Mouse (Mus musculus): ENCODE results near the gene Ube2l3. TPM values are rescaled to one million over a fixed set of nuclear protein-coding genes. Genes with fewer than 3 reads are reported as not detected.

Ube2l3 gene
- total and polyA plus RNA-seq, 3 experiments = 137 to 2,006 (median 297) TPM

GRCm38 (mm10) chr16:17251539-17251938, 49.1 kb upstream of the Ube2l3 start (continued):
- TF ChIP-seq KAT2A (conservative IDR thresholded peaks at IDR 0.05; ENCODE audit: low read depth, low read length) = no peak
- TF ChIP-seq ELF1 (IDR thresholded peaks at IDR 0.05; ENCODE audit: low read depth, low read length) = no peak
- no peak for TF ChIP-seq ZC3H11A (IDR thresholded peaks at IDR 0.05; ENCODE audit: low read depth, low read length)
- no peak for TF ChIP-seq RCOR1 (IDR thresholded peaks at IDR 0.05; ENCODE audit: low read depth, low read length)
- TF ChIP-seq ETS1 (IDR thresholded peaks at IDR 0.05; ENCODE audit: low read depth, low read length) = 0 out of 2 replicates have a peak, but pooled peaks have one; percentile 46

- H3K9ac ChIP-seq (ENCODE audit: control insufficient read depth, low read depth, low read length, poor library complexity, severe bottlenecking) = peak overlapping the region; percentile 11
- peaks cover 36 to 61% of the 10 kb centered on the region in 2 experiments for H3K4me1 ChIP-seq (ENCODE audit: control insufficient read depth in 1 of 2, insufficient read depth in 2 of 2, low read length in 2 of 2)
- H3K4me3 ChIP-seq (ENCODE audit: control insufficient read depth in 1 of 2, insufficient read depth in 1 of 2, low read depth in 2 of 2, low read length in 2 of 2) = peak overlapping the region; percentile 30 to 33
- no peaks in the 10 kb centered on the region for H3K27me3 ChIP-seq (ENCODE audit: control insufficient read depth in 1 of 2, insufficient read depth in 2 of 2, low read length in 2 of 2)
- peaks cover 0 to 53% of the 10 kb centered on the region in 2 experiments; a peak in 2 of 4 replicates for H3K36me3 ChIP-seq (ENCODE audit: control insufficient read depth in 1 of 2, insufficient read depth in 2 of 2, low read length in 2 of 2)
- DNase-seq (ENCODE audit: low read depth, low spot score) = peak; percentile 91
- H3K9me3 ChIP-seq (replicated peaks; ENCODE audit: insufficient read depth, low read length) = no peaks in the 10 kb centered on the region
- TF ChIP-seq MAX (IDR thresholded peaks at IDR 0.05; ENCODE audit: low read length) (peak; percentile 50), SIN3A (IDR thresholded peaks at IDR 0.05; ENCODE audit: low read length) (peak; percentile 92), BHLHE40 (IDR thresholded peaks at IDR 0.05; ENCODE audit: borderline replicate concordance, low read depth, low read length) (0 out of 2 replicates have a peak, but pooled peaks have one; percentile 51), ETS1 (IDR thresholded peaks at IDR 0.05; ENCODE audit: low read depth, low read length) (peak; percentile 99), NRF1 (IDR thresholded peaks at IDR 0.05; ENCODE audit: insufficient read depth, low read depth, low read length, poor library complexity, severe bottlenecking) (no peak), JUND (IDR thresholded peaks at IDR 0.05; ENCODE audit: low read depth, low read length) (peak; percentile 78), UBTF (IDR thresholded peaks at IDR 0.05; ENCODE audit: borderline replicate concordance, insufficient read depth, low read depth, low read length) (no peak), ELF1 (IDR thresholded peaks at IDR 0.05; ENCODE audit: low read depth, low read length) (0 out of 2 replicates have a peak, but pooled peaks have one; percentile 21), MAFK (IDR thresholded peaks at IDR 0.05; ENCODE audit: borderline replicate concordance, low read depth, low read length) (no peak), EP300 (IDR thresholded peaks at IDR 0.05; ENCODE audit: low read depth in 1 of 2, low read length in 2 of 2) (peak; percentile 87 to 88), GATA1 (IDR thresholded peaks at IDR 0.05; ENCODE audit: low read depth, low read length) (peak; percentile 91), TCF12 (IDR thresholded peaks at IDR 0.05; ENCODE audit: low read depth, low read length) (peak; percentile 84), RCOR1 (IDR thresholded peaks at IDR 0.05; ENCODE audit: low read depth, low read length) (peak; percentile 66), TAL1 (IDR thresholded peaks at IDR 0.05; ENCODE audit: low read length) (peak; percentile 65), MXI1 (IDR thresholded peaks at IDR 0.05; ENCODE audit: low read depth, low read length) (peak; percentile 63), POLR2A (IDR thresholded peaks at IDR 0.05; ENCODE audit: control insufficient read depth in 1 of 2, insufficient read depth in 1 of 2, low read depth in 1 of 2, low read length in 2 of 2, poor library complexity in 1 of 2) (no peak)
- peak overlapping the region; percentile 76 for H3K27ac ChIP-seq (ENCODE audit: control insufficient read depth, low read depth, low read length)
- peaks cover 20% of the 10 kb centered on the region for H3K79me2 ChIP-seq (ENCODE audit: control insufficient read depth, insufficient read depth, low read length, poor library complexity)
These were observed 46.7 kb upstream of the Ube2l3 start for GRCm38 (mm10) chr16:17249135-17249534.
